Comparison of ENCODE assay signal across 8 mouse cellular contexts in the genomic region with DNA sequence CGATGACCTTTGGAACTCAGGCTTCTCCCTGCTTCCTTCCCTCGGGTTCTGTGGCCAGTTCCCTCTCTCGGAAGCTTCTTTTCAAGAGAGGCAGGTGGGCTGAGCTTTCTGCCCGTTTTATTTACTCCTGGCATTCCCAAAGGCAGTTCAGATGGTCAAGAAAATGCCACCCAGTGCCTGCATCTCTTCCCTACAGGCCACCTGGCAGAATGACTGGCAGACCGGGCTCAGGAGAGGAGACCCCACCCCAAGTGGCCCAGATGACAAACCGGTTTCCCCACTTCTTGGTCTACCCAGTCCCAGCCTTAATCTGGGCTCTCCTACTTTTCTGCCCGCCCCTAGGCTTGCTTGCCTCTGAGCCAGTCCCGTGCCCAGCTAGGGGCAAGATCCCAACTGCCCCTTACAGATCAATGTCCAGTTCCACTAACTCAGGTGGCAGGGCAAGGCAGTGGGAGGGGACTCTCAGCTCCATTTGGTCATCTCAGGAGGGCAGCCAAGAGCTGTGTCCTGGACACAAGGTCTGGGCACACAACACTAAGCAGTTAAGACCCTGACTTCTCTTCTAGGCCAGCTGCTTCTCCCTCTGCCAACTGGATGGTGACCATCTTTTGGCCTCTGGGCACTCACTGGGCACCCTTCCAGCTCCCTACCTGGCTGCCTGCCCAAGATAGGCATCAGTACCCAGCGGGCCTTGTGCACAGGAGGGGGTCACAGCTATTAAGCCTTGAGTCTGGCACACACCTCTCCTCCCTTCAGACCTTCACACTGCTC. TPM values are rescaled to one million over a fixed set of nuclear protein-coding genes. Genes with fewer than 3 reads are reported as not detected.
DNase-seq lines count a peak whose midpoint lies in the region; ATAC-seq and TF ChIP-seq lines count a peak whose summit lies in the region.

A gene (minus strand): TSS at position 51 of the 771 bp plus-strand sequence.

- no peaks in the 10 kb centered on the region for H3K36me3 ChIP-seq in MEL (ENCODE audit: control insufficient read depth in 1 of 2, insufficient read depth in 2 of 2, low read length in 2 of 2)
- H3K36me3 ChIP-seq in forebrain, embryonic 15.5 days = no peaks in the 10 kb centered on the region
- H3K36me3 ChIP-seq in hindbrain, embryonic 14.5 days (replicated peaks; ENCODE audit: control insufficient read depth, insufficient read depth) = no peaks in the 10 kb centered on the region
- no peaks in the 10 kb centered on the region for H3K36me3 ChIP-seq in testis, adult 2 months (ENCODE audit: control insufficient read depth, insufficient read depth, low read length)

- WGBS in forebrain, embryonic 15.5 days = 28% methylated on average over 9 of the region's 9 CpGs
- WGBS in hindbrain, embryonic 14.5 days = 30% methylated on average over 9 of the region's 9 CpGs

- H3K79me2 ChIP-seq in MEL (ENCODE audit: control insufficient read depth, insufficient read depth, low read length, poor library complexity) = no peaks in the 10 kb centered on the region; the same call in 1 of the 2 replicates

- no peak within 1 kb of the TSS for H3K27ac ChIP-seq in MEL (ENCODE audit: control insufficient read depth, low read depth, low read length)
- peak within 1 kb of the TSS; percentile 98 for H3K27ac ChIP-seq in forebrain, embryonic 15.5 days (replicated peaks)
- peak within 1 kb of the TSS; percentile 93 for H3K27ac ChIP-seq in hindbrain, embryonic 14.5 days
- no peak within 1 kb of the TSS for H3K27ac ChIP-seq in testis, adult 2 months (ENCODE audit: control insufficient read depth, insufficient read depth, low read depth, low read length)

- TF ChIP-seq RAD21 in MEL (IDR thresholded peaks at IDR 0.05; ENCODE audit: low read depth, low read length) = no peak

- DNase-seq in MEL (ENCODE audit: low read depth, low spot score) = no peak
- peak; percentile 72 for DNase-seq in brain, adult 2 months (ENCODE audit: low read depth, low spot score)
- DNase-seq in hindbrain, embryonic 14.5 days (ENCODE audit: low spot score) = no peak
- peak in 1 of 2 experiments; percentile 64 for DNase-seq in layer of hippocampus, postnatal 36 days
- DNase-seq in lung, postnatal 25 days (ENCODE audit: low spot score) = peak; percentile 68
- DNase-seq in c-Kit-positive CD71-positive TER-119-positive erythroid progenitor cells, embryonic 14.5 days (ENCODE audit: low spot score) = no peak

- no peak for TF ChIP-seq POLR2A in MEL (IDR thresholded peaks at IDR 0.05; ENCODE audit: control insufficient read depth in 1 of 2, insufficient read depth in 1 of 2, low read depth in 1 of 2, low read length in 2 of 2, poor library complexity in 1 of 2)
- no peak for TF ChIP-seq POLR2A in testis, adult 2 months (IDR thresholded peaks at IDR 0.05; ENCODE audit: control insufficient read depth, low read depth, low read length)

- ATAC-seq in forebrain, embryonic 15.5 days (replicated peaks) = no peak
- ATAC-seq in hindbrain, embryonic 14.5 days (ENCODE audit: low FRiP score) = no peak

- H3K9me3 ChIP-seq in MEL (replicated peaks; ENCODE audit: insufficient read depth, low read length) = no peaks in the 10 kb centered on the region
- H3K9me3 ChIP-seq in forebrain, embryonic 15.5 days = no peaks in the 10 kb centered on the region
- no peaks in the 10 kb centered on the region for H3K9me3 ChIP-seq in hindbrain, embryonic 14.5 days (ENCODE audit: control insufficient read depth, low read length)

- H3K4me2 ChIP-seq in forebrain, embryonic 15.5 days (replicated peaks) = peak within 1 kb of the TSS; percentile 90
- peak within 1 kb of the TSS; percentile 66 for H3K4me2 ChIP-seq in hindbrain, embryonic 14.5 days (replicated peaks)

- TF ChIP-seq EP300 in MEL (IDR thresholded peaks at IDR 0.05; ENCODE audit: low read depth in 1 of 2, low read length in 2 of 2) = no peak

- H3K9ac ChIP-seq in MEL (ENCODE audit: control insufficient read depth, low read depth, low read length, poor library complexity, severe bottlenecking) = peak within 1 kb of the TSS; percentile 49
- H3K9ac ChIP-seq in forebrain, embryonic 15.5 days (replicated peaks) = peak within 1 kb of the TSS; percentile 98
- H3K9ac ChIP-seq in hindbrain, embryonic 14.5 days = peak within 1 kb of the TSS; percentile 90

- peaks cover 2 to 11% of the 10 kb centered on the region in 2 experiments for H3K27me3 ChIP-seq in MEL (ENCODE audit: control insufficient read depth in 1 of 2, insufficient read depth in 2 of 2, low read length in 2 of 2)
- no peaks in the 10 kb centered on the region for H3K27me3 ChIP-seq in forebrain, embryonic 15.5 days
- no peaks in the 10 kb centered on the region for H3K27me3 ChIP-seq in hindbrain, embryonic 14.5 days (ENCODE audit: control insufficient read depth, insufficient read depth, low read length)
- no peaks in the 10 kb centered on the region for H3K27me3 ChIP-seq in testis, adult 2 months (ENCODE audit: control insufficient read depth, insufficient read depth, low read length)

- peak within 1 kb of the TSS; percentile 55 to 84 for H3K4me3 ChIP-seq in MEL (ENCODE audit: control insufficient read depth in 1 of 2, insufficient read depth in 1 of 2, low read depth in 2 of 2, low read length in 2 of 2)
- peak within 1 kb of the TSS; percentile 92 for H3K4me3 ChIP-seq in forebrain, embryonic 15.5 days
- peak within 1 kb of the TSS; percentile 61 for H3K4me3 ChIP-seq in hindbrain, embryonic 14.5 days (replicated peaks; ENCODE audit: low read length)
- H3K4me3 ChIP-seq in testis, adult 2 months (ENCODE audit: control insufficient read depth, low read depth, low read length) = peak within 1 kb of the TSS; percentile 63

- TF ChIP-seq CTCF in MEL (IDR thresholded peaks at IDR 0.05 in 2 of 3, conservative IDR thresholded peaks at IDR 0.05 in 1 of 3; ENCODE audit: control insufficient read depth in 1 of 3, insufficient read depth in 1 of 3, low read depth in 2 of 3, low read length in 3 of 3, poor library complexity in 1 of 3, severe bottlenecking in 1 of 3) = no peak
- no peak for TF ChIP-seq CTCF in testis, adult 2 months (IDR thresholded peaks at IDR 0.05; ENCODE audit: control insufficient read depth, insufficient read depth, insufficient replicate concordance, low read depth, low read length)

- H3K4me1 ChIP-seq in MEL (ENCODE audit: control insufficient read depth in 1 of 2, insufficient read depth in 2 of 2, low read length in 2 of 2) = no peaks in the 10 kb centered on the region
- peaks cover 59% of the 10 kb centered on the region for H3K4me1 ChIP-seq in forebrain, embryonic 15.5 days
- H3K4me1 ChIP-seq in hindbrain, embryonic 14.5 days (replicated peaks; ENCODE audit: control insufficient read depth, insufficient read depth, low read length) = peaks cover 29% of the 10 kb centered on the region
- peaks cover 15% of the 10 kb centered on the region for H3K4me1 ChIP-seq in testis, adult 2 months (ENCODE audit: control insufficient read depth, insufficient read depth, low read length)

TF ChIP-seq in MEL, 35 proteins besides CTCF, POLR2A, EP300 and RAD21:
- TF ChIP-seq ZC3H11A (IDR thresholded peaks at IDR 0.05; ENCODE audit: low read depth, low read length) (no peak), SMC3 (IDR thresholded peaks at IDR 0.05; ENCODE audit: low read depth, low read length) (no peak), HCFC1 (IDR thresholded peaks at IDR 0.05; ENCODE audit: low read depth, low read length) (no peak), GATA1 (IDR thresholded peaks at IDR 0.05; ENCODE audit: low read depth, low read length) (no peak)

RNA-seq across cellular contexts. Expression of the gene that starts here (rescaled TPM):
- 0.03 and 0.04 TPM in 2 replicates for total RNA-seq in MEL (2012; rRNA removed)
- polyA plus RNA-seq in MEL (2012; ENCODE audit: insufficient read depth in 1 of 2, insufficient read length in 2 of 2, low read depth in 1 of 2, low replicate concordance in 2 of 2, missing spikeins in 1 of 2) = under 1 TPM in 1 of 2 experiments, not detected in 1; 0.10 TPM
- polyA plus RNA-seq in forebrain, embryonic 15.5 days (2015; fragmentation: Nextera tagmentation; extraction: Ambion mirVana) = 10.8 and 11.6 TPM in 2 replicates
- polyA plus RNA-seq in hindbrain, embryonic 14.5 days (2014; fragmentation: Nextera tagmentation; extraction: Ambion mirVana) = 9.1 and 11.8 TPM in 2 replicates
- total RNA-seq in layer of hippocampus, postnatal 36 days (2021) = 100 to 1,000 TPM; 230 to 247 TPM
- 35.5 and 47.1 TPM in 2 replicates for polyA plus RNA-seq in testis, adult 2 months (2012; rRNA removed)

Comparison
In these comparisons a context has a peak if more than half of its experiments do, and no peak if none do; other contexts are left out.
1. RNA of the gene that starts here (total RNA-seq): 230 to 247 TPM in layer of hippocampus, postnatal 36 days; 0.03 to 0.04 TPM in MEL; every median in the first group is over 100 times any median in the second.
2. DNase-seq: peak in brain, adult 2 months (single experiment) and lung, postnatal 25 days (single experiment); none in MEL (single experiment), hindbrain, embryonic 14.5 days (single experiment) and c-Kit-positive CD71-positive TER-119-positive erythroid progenitor cells, embryonic 14.5 days (single experiment).
3. H3K27ac ChIP-seq: peak in forebrain, embryonic 15.5 days (single experiment) and hindbrain, embryonic 14.5 days (single experiment); none in MEL (single experiment) and testis, adult 2 months (single experiment).
4. Peak in every context shown above with its lines, with median percentiles within 50 percentile points of each other: H3K4me3 ChIP-seq and H3K9ac ChIP-seq.